Mouse (Mus musculus) limb, embryonic 11.5 days (tissue): ENCODE results near the gene Smtn. TPM values are rescaled to one million over a fixed set of nuclear protein-coding genes. Genes with fewer than 3 reads are reported as not detected.

Experiments
- ATAC-seq: fragments of 200-750 bp; cut with Nextera tagmentation; 2 replicates; pipeline ENCODE4 v1.8.0; 2017; ENCODE audit warnings: low read depth; ENCODE audit not compliant: insufficient number of reproducible peaks, low FRiP score, low TSS enrichment
- DNase-seq: peaks from one replicate; pipeline ENCODE4 v3.0.0-alpha.2; 2015; ENCODE audit warnings: low spot score
- H3K27ac ChIP-seq: fragments of 300-500 bp; sonication (generic); replicated peaks from 2 replicates; pipeline ENCODE4 v1.5.1; 2014; ENCODE audit warnings: low read depth, mild to moderate bottlenecking, low read length
- H3K27me3 ChIP-seq: fragments of 300-500 bp; sonication (generic); 2 replicates; pipeline ENCODE4 v1.6.1; 2014; ENCODE audit warnings: mild to moderate bottlenecking, low read length, mixed read lengths; ENCODE audit not compliant: control insufficient read depth, insufficient read depth
- H3K36me3 ChIP-seq: fragments of 300-500 bp; sonication (generic); 2 replicates; pipeline ENCODE4 v1.6.1; 2014; ENCODE audit warnings: mild to moderate bottlenecking, low read length, moderate library complexity, mixed read lengths; ENCODE audit not compliant: control insufficient read depth, insufficient read depth
- H3K4me1 ChIP-seq: fragments of 300-500 bp; sonication (generic); 2 replicates; pipeline ENCODE4 v1.6.1; 2014; ENCODE audit warnings: low read length, mixed read lengths; ENCODE audit not compliant: control insufficient read depth, insufficient read depth
- H3K4me2 ChIP-seq: fragments of 300-500 bp; sonication (generic); 2 replicates; pipeline ENCODE4 v1.6.1; 2014; ENCODE audit warnings: low read depth, mild to moderate bottlenecking, moderate library complexity; ENCODE audit not compliant: severe bottlenecking
- H3K4me3 ChIP-seq: fragments of 300-500 bp; sonication (generic); 2 replicates; pipeline ENCODE4 v1.5.1; 2014; ENCODE audit warnings: low read depth, low read length
- H3K9ac ChIP-seq: fragments of 300-500 bp; sonication (generic); 2 replicates; pipeline ENCODE4 v1.6.1; 2014; ENCODE audit warnings: mild to moderate bottlenecking, low read length
- H3K9me3 ChIP-seq: fragments of 300-500 bp; sonication (generic); 2 replicates; pipeline ENCODE4 v1.6.1; 2016; ENCODE audit warnings: low read length; ENCODE audit not compliant: control insufficient read depth
- WGBS: fragments of 180-500 bp; shearing (Covaris S2); extraction: QIAGEN DNeasy Blood & Tissue Kit; methylation state at CpG from one replicate; pipeline ENCODE4 v1.1.7; 2014; 5-methylcytosine and 5-hydroxymethylcytosine counted together
- polyA plus RNA-seq: library from polyadenylated mRNA; unstranded; fragments of >200 nt; fragmentation: Nextera tagmentation; extraction: Ambion mirVana; gene quantifications from 2 replicates; pipeline ENCODE4 v1.2.1, GENCODE M21; 2014

Smtn gene
- polyA plus RNA-seq, 1 experiment from 2014 or later = 38.8 TPM

DNA sequence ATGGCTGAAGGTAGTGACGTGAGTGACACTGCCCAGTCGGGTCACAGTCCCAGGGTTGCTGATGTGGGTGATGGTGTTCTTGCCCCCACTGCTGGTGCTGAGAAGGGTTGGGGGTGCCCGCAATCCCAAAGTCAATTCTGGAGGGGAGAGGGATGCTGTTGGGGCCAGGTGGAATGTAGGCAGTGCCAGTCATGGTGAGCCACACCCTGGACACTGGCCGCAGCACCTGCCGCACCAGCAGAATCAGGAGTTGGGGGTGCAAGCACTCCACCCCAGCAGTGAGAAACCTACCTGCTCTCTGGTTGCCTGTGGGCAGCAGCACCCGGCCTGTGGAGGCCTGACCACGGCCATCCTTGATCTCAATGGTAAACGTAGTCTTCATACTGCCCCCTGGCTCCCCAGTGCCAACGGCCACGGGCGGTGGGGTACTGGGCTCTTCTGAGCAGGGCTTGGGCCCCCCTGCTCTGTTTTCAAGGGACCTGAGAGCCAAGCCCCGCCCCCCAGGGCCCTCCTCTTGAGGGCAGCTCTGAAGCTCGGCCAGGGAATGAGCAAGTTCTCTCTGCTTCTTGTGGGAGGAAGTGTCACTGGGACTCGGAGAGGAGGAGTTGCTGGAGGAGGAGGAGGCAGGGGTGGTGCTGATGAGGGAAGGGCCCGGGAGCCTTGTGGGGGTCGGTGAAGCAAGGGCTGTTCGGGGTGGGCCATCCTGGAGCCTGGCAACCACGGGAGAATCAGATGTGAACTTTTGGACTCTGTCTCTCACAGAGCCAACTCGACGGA is 10.7 kb downstream of the Smtn start:
- 83% methylated on average over 20 of the region's 20 CpGs for WGBS
- ATAC-seq (no peak), DNase-seq (no peak)
- Histone ChIP-seq H3K9ac (no peak overlapping the region), H3K4me2 (no peak overlapping the region), H3K9me3 (no peaks in the 10 kb centered on the region), H3K4me1 (no peaks in the 10 kb centered on the region), H3K36me3 (peaks cover 28% of the 10 kb centered on the region), H3K27ac (no peak overlapping the region), H3K27me3 (no peaks in the 10 kb centered on the region), H3K4me3 (no peak overlapping the region)

- Histone ChIP-seq H3K4me2 (no peak overlapping the region), H3K27ac (no peak overlapping the region), H3K9ac (no peak overlapping the region), H3K27me3 (no peaks in the 10 kb centered on the region), H3K36me3 (peaks cover 28% of the 10 kb centered on the region), H3K4me3 (no peak overlapping the region), H3K9me3 (no peaks in the 10 kb centered on the region), H3K4me1 (no peaks in the 10 kb centered on the region)
- no peak for DNase-seq
- ATAC-seq = no peak
- 92% methylated on average over 6 of the region's 6 CpGs for WGBS
These were observed 12.2 kb downstream of the Smtn start for GRCm38 (mm10) chr11:3528208-3528607.

DNA sequence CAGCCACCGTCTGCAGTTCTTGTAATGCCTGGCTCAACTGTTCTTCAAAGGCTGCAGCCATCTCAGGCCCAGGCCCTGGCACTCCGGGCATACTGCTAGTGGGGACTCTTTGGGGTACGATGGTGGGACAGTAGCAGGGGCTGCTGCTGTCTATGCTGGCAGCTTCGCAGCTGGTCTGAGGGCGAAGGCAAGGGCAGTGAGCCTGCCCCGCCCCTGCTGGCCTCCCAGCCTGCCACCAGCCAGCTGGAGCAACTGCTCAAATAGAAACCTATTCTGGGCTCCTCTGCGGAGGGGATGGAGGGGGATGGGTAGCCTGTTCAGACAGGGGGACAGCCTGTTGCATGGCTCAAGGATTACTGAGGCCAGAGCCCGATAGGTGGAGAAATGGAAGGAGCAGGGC is 12.6 kb downstream of the Smtn start:
- H3K4me1 ChIP-seq = no peaks in the 10 kb centered on the region
- H3K9me3 ChIP-seq = no peaks in the 10 kb centered on the region
- DNase-seq = no peak
- H3K4me2 ChIP-seq = no peak overlapping the region
- H3K27ac ChIP-seq = no peak overlapping the region
- peaks cover 27% of the 10 kb centered on the region for H3K36me3 ChIP-seq
- no peak overlapping the region for H3K4me3 ChIP-seq
- ATAC-seq = no peak
- no peak overlapping the region for H3K9ac ChIP-seq
- no peaks in the 10 kb centered on the region for H3K27me3 ChIP-seq
- 84% methylated on average over 8 of the region's 8 CpGs for WGBS

- H3K36me3 ChIP-seq = peaks cover 24% of the 10 kb centered on the region
- 89% methylated on average over 24 of the region's 24 CpGs for WGBS
- H3K9ac ChIP-seq = no peak overlapping the region
- no peak for ATAC-seq
- no peak overlapping the region for H3K4me2 ChIP-seq
- H3K27ac ChIP-seq = no peak overlapping the region
- no peak overlapping the region for H3K4me3 ChIP-seq
- H3K4me1 ChIP-seq = no peaks in the 10 kb centered on the region
- H3K9me3 ChIP-seq = no peaks in the 10 kb centered on the region
- DNase-seq = no peak
- no peaks in the 10 kb centered on the region for H3K27me3 ChIP-seq
These were observed 13.3 kb downstream of the Smtn start for GRCm38 (mm10) chr11:3526979-3527738.

GRCm38 (mm10) chr11:3526207-3526606 is 14.2 kb downstream of the Smtn start:
- DNase-seq = no peak
- H3K4me2 ChIP-seq = no peak overlapping the region
- H3K27ac ChIP-seq = no peak overlapping the region
- ATAC-seq = no peak
- no peaks in the 10 kb centered on the region for H3K4me1 ChIP-seq
- H3K4me3 ChIP-seq = no peak overlapping the region
- peaks cover 25% of the 10 kb centered on the region for H3K36me3 ChIP-seq
- no peaks in the 10 kb centered on the region for H3K27me3 ChIP-seq
- WGBS = 78% methylated on average over 9 of the region's 9 CpGs
- no peaks in the 10 kb centered on the region for H3K9me3 ChIP-seq
- no peak overlapping the region for H3K9ac ChIP-seq

GRCm38 (mm10) chr11:3525560-3525959 is 14.9 kb downstream of the Smtn start:
- Histone ChIP-seq H3K27ac (no peak overlapping the region), H3K9ac (no peak overlapping the region)

DNA sequence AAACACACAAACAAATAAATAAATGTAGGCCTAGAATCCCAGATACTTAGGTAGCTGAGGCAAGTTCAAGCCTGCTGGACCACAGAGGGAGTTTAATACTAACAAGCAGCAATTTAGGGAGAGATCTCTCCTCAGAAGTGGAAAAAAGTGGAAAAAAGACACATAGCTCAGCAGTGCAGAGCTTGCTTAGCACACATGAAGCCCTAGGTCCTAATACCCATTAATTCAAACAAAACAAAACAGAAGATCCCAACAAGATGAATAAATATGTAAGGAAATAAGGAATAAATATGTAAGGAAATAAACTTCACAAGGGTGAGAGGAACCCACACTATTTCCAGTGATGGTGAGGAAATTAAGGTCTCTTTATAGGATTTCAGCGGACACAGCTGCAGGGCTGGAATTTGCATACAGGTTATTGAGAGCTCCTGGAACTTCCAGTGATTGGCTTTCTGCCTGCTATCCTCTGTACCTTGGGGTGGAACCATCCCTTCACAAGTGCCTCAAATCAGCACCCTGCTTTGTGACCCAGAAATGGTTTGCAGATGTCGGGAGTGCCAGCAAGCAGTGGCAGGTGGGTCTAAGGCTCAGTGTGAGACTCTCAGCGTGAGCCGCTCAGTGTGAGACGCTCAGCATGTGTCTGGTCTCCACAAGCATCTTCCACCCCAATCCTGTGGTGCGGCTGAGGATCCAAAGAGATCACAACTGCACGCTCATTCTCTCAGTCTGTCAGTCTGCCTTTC is 16.4 kb downstream of the Smtn start:
- Histone ChIP-seq H3K9me3 (no peaks in the 10 kb centered on the region), H3K36me3 (peaks cover 12% of the 10 kb centered on the region), H3K9ac (no peak overlapping the region), H3K4me2 (no peak overlapping the region), H3K27me3 (no peaks in the 10 kb centered on the region), H3K4me3 (no peak overlapping the region), H3K4me1 (no peaks in the 10 kb centered on the region), H3K27ac (no peak overlapping the region)
- DNase-seq (no peak), ATAC-seq (no peak)
- 87% methylated on average over 7 of the region's 7 CpGs for WGBS

More at GRCm38 (mm10) chr11:3525560-3525959, 14.9 kb downstream of the Smtn start:
- H3K36me3 ChIP-seq = peaks cover 20% of the 10 kb centered on the region
- no peaks in the 10 kb centered on the region for H3K27me3 ChIP-seq
- H3K4me1 ChIP-seq = no peaks in the 10 kb centered on the region
- H3K4me2 ChIP-seq = no peak overlapping the region
- H3K4me3 ChIP-seq = no peak overlapping the region
- 89% methylated on average over 4 of the region's 4 CpGs for WGBS
- no peaks in the 10 kb centered on the region for H3K9me3 ChIP-seq
- no peak for ATAC-seq
- no peak for DNase-seq

GRCm38 (mm10) chr11:3522285-3523000 is 18.0 kb downstream of the Smtn start:
- DNase-seq (no peak), ATAC-seq (no peak)
- Histone ChIP-seq H3K9ac (no peak overlapping the region), H3K27ac (no peak overlapping the region), H3K9me3 (no peaks in the 10 kb centered on the region), H3K4me1 (peaks cover 3% of the 10 kb centered on the region; the same call in 1 of the 2 replicates), H3K4me2 (no peak overlapping the region), H3K27me3 (peaks cover 7% of the 10 kb centered on the region; the same call in 1 of the 2 replicates), H3K4me3 (no peak overlapping the region), H3K36me3 (peaks cover 10% of the 10 kb centered on the region; the same call in 1 of the 2 replicates)
- 91% methylated on average over 17 of the region's 17 CpGs for WGBS
